Mouse (Mus musculus) hindbrain, embryonic 16.5 days (tissue): ENCODE data around the gene Cdk2ap2. TPM values are rescaled to one million over a fixed set of nuclear protein-coding genes. Genes with fewer than 3 reads are reported as not detected.
"Not testable (repeated sequence)": the region's sequence is repeated elsewhere in the genome, so short reads cannot be mapped to it uniquely, and the experiment has no call there.

Experiments
- ATAC-seq: fragments of 200-750 bp; cut with Nextera tagmentation; 2 replicates; pipeline ENCODE4 v1.8.0; 2017; ENCODE audit warnings: moderate TSS enrichment, moderate library complexity
- H3K27ac ChIP-seq: fragments of 300-500 bp; sonication (generic); 2 replicates; pipeline ENCODE4 v1.5.1; 2014; ENCODE audit warnings: low read depth, mild to moderate bottlenecking, control low read depth, low read length, moderate library complexity
- H3K27me3 ChIP-seq: fragments of 300-500 bp; sonication (generic); replicated peaks from 2 replicates; pipeline ENCODE4 v1.6.1; 2014; ENCODE audit warnings: low read length; ENCODE audit not compliant: control insufficient read depth, insufficient read depth
- H3K36me3 ChIP-seq: fragments of 300-500 bp; sonication (generic); 2 replicates; pipeline ENCODE4 v1.6.1; 2014; ENCODE audit warnings: mild to moderate bottlenecking, low read length, moderate library complexity, mixed read lengths; ENCODE audit not compliant: control insufficient read depth, insufficient read depth
- H3K4me1 ChIP-seq: fragments of 300-500 bp; sonication (generic); 2 replicates; pipeline ENCODE4 v1.6.1; 2014; ENCODE audit warnings: low read depth, low read length; ENCODE audit not compliant: control insufficient read depth, insufficient read depth
- H3K4me2 ChIP-seq: fragments of 300-500 bp; sonication (generic); 2 replicates; pipeline ENCODE4 v1.6.1; 2014; ENCODE audit warnings: mild to moderate bottlenecking, low read length, control low read depth, moderate library complexity
- H3K4me3 ChIP-seq: fragments of 300-500 bp; sonication (generic); 2 replicates; pipeline ENCODE4 v1.5.1; 2014; ENCODE audit warnings: mild to moderate bottlenecking, low read length, control low read depth, moderate library complexity
- H3K9ac ChIP-seq: fragments of 300-500 bp; sonication (generic); 2 replicates; pipeline ENCODE4 v1.6.1; 2014; ENCODE audit warnings: low read depth, mild to moderate bottlenecking, control low read depth, low read length, moderate library complexity
- H3K9me3 ChIP-seq: fragments of 300-500 bp; sonication (generic); 2 replicates; pipeline ENCODE4 v1.6.1; 2014; ENCODE audit warnings: mild to moderate bottlenecking, low read length, moderate library complexity; ENCODE audit not compliant: control insufficient read depth
- WGBS: fragments of 180-500 bp; shearing (Covaris S2); extraction: QIAGEN DNeasy Blood & Tissue Kit; methylation state at CpG from one replicate; pipeline ENCODE4 v1.1.7; 2014; 5-methylcytosine and 5-hydroxymethylcytosine counted together
- polyA plus RNA-seq: library from polyadenylated mRNA; unstranded; fragments of >200 nt; fragmentation: Nextera tagmentation; extraction: Ambion mirVana; gene quantifications from 2 replicates; pipeline ENCODE4 v1.2.1, GENCODE M21; 2015

Gene Cdk2ap2
- polyA plus RNA-seq, 1 experiment from 2014 or later: 86.4 TPM

GRCm38 (mm10) chr19:4135229-4135962, 38.4 kb downstream of the Cdk2ap2 start:
- 82% methylated on average over 6 of the region's 6 CpGs for WGBS
- not testable (repeated sequence) for H3K4me3 ChIP-seq, ATAC-seq

GRCm38 (mm10) chr19:4135963-4136345, 39.0 kb downstream of the Cdk2ap2 start:
- H3K9ac ChIP-seq, ATAC-seq, H3K27me3 ChIP-seq, H3K4me1 ChIP-seq, H3K27ac ChIP-seq, H3K9me3 ChIP-seq, H3K4me3 ChIP-seq, H3K4me2 ChIP-seq: not testable (repeated sequence)
- 0 out of 2 replicates have a peak, but pooled peaks cover 15% of the 10 kb centered on the region for H3K36me3 ChIP-seq
- WGBS: 21% methylated on average over 7 of the region's 8 CpGs

More at GRCm38 (mm10) chr19:4135229-4135962, 38.4 kb downstream of the Cdk2ap2 start:
- not testable (repeated sequence) for H3K9ac ChIP-seq, H3K27ac ChIP-seq, H3K27me3 ChIP-seq, H3K4me1 ChIP-seq, H3K4me2 ChIP-seq, H3K9me3 ChIP-seq
- H3K36me3 ChIP-seq: 0 out of 2 replicates have a peak, but pooled peaks cover 17% of the 10 kb centered on the region

GRCm38 (mm10) chr19:4136463-4136862, 39.5 kb downstream of the Cdk2ap2 start:
- no peaks in the 10 kb centered on the region for H3K27me3 ChIP-seq
- no peak overlapping the region for H3K4me2 ChIP-seq
- H3K27ac ChIP-seq: no peak overlapping the region
- no peak overlapping the region for H3K4me3 ChIP-seq
- 80% methylated on average over 5 of the region's 5 CpGs for WGBS
- no peak for ATAC-seq
- 0 out of 2 replicates have a peak, but pooled peaks cover 10% of the 10 kb centered on the region for H3K36me3 ChIP-seq
- no peaks in the 10 kb centered on the region; the same call in 1 of the 2 replicates for H3K4me1 ChIP-seq
- no peaks in the 10 kb centered on the region for H3K9me3 ChIP-seq
- no peak overlapping the region for H3K9ac ChIP-seq

GRCm38 (mm10) chr19:4137913-4138312, 40.9 kb downstream of the Cdk2ap2 start:
- H3K27ac ChIP-seq: no peak overlapping the region
- H3K4me1 ChIP-seq: no peaks in the 10 kb centered on the region; the same call in 1 of the 2 replicates
- 79% methylated on average over 5 of the region's 5 CpGs for WGBS
- no peak overlapping the region for H3K4me2 ChIP-seq
- H3K27me3 ChIP-seq: no peaks in the 10 kb centered on the region
- H3K36me3 ChIP-seq: 0 out of 2 replicates have a peak, but pooled peaks cover under 1% of the 10 kb centered on the region
- no peak overlapping the region for H3K9ac ChIP-seq
- no peaks in the 10 kb centered on the region for H3K9me3 ChIP-seq
- H3K4me3 ChIP-seq: no peak overlapping the region
- ATAC-seq: no peak

GRCm38 (mm10) chr19:4139446-4139845, 42.5 kb downstream of the Cdk2ap2 start, which contains the start of gene Gpr152:
Gene Gpr152 (plus strand): TSS chr19:4139787.
- no peak for ATAC-seq
- 72% methylated on average over 2 of the region's 2 CpGs for WGBS
- Histone ChIP-seq H3K4me1 (no peaks in the 10 kb centered on the region; the same call in 1 of the 2 replicates), H3K9ac (no peak within 1 kb of the TSS), H3K27ac (no peak within 1 kb of the TSS), H3K27me3 (no peaks in the 10 kb centered on the region), H3K36me3 (no peaks in the 10 kb centered on the region), H3K4me2 (no peak within 1 kb of the TSS), H3K4me3 (no peak within 1 kb of the TSS), H3K9me3 (no peaks in the 10 kb centered on the region)

GRCm38 (mm10) chr19:4140147-4140546, 43.2 kb downstream of the Cdk2ap2 start:
- H3K4me1 ChIP-seq: no peaks in the 10 kb centered on the region; the same call in 1 of the 2 replicates
- H3K36me3 ChIP-seq: no peaks in the 10 kb centered on the region
- ATAC-seq: no peak
- no peaks in the 10 kb centered on the region for H3K27me3 ChIP-seq
- 87% methylated on average over 6 of the region's 6 CpGs for WGBS
- no peaks in the 10 kb centered on the region for H3K9me3 ChIP-seq
- H3K27ac ChIP-seq: no peak overlapping the region
- H3K4me2 ChIP-seq: no peak overlapping the region
- H3K9ac ChIP-seq: no peak overlapping the region
- no peak overlapping the region for H3K4me3 ChIP-seq

- ATAC-seq: no peak
- WGBS: 87% methylated on average over 18 of the region's 18 CpGs
- Histone ChIP-seq H3K4me3 (no peak overlapping the region), H3K9ac (no peak overlapping the region), H3K9me3 (no peaks in the 10 kb centered on the region), H3K4me1 (peaks cover under 1% of the 10 kb centered on the region; the same call in 1 of the 2 replicates), H3K27ac (no peak overlapping the region), H3K36me3 (no peaks in the 10 kb centered on the region), H3K4me2 (no peak overlapping the region), H3K27me3 (no peaks in the 10 kb centered on the region)
Measured at GRCm38 (mm10) chr19:4142416-4143173, 45.6 kb downstream of the Cdk2ap2 start.

- no peak for ATAC-seq
- H3K36me3 ChIP-seq: no peaks in the 10 kb centered on the region
- H3K4me3 ChIP-seq: no peak within 1 kb of the TSS
- 82% methylated on average over 7 of the region's 7 CpGs for WGBS
- H3K4me1 ChIP-seq: peaks cover 6% of the 10 kb centered on the region
- H3K4me2 ChIP-seq: no peak within 1 kb of the TSS
- H3K27ac ChIP-seq: no peak within 1 kb of the TSS
- no peak within 1 kb of the TSS for H3K9ac ChIP-seq
- no peaks in the 10 kb centered on the region for H3K27me3 ChIP-seq
- H3K9me3 ChIP-seq: no peaks in the 10 kb centered on the region
Measured at GRCm38 (mm10) chr19:4143759-4144268, 46.8 kb downstream of the Cdk2ap2 start, which contains the start of gene Cabp4. Gene Cabp4 (minus strand): TSS chr19:4144033.
